Mouse (Mus musculus): ENCODE data around the gene Rnf5. TPM values are rescaled to one million over a fixed set of nuclear protein-coding genes. Genes with fewer than 3 reads are reported as not detected.

The Rnf5 gene
- polyA plus RNA-seq, 1 experiment from 2014 or later, result 165 TPM

Other genes starting within 250 kb of the Rnf5 start
- 0.08 TPM in 1 of 2 replicates, not detected in the other for gene Btnl2, start 248.9 kb downstream of the Rnf5 start, polyA plus RNA-seq (2016; fragmentation: Nextera tagmentation; extraction: Ambion mirVana)
- gene Btnl1, start 226.6 kb downstream of the Rnf5 start, polyA plus RNA-seq (2016; fragmentation: Nextera tagmentation; extraction: Ambion mirVana), result not detected in 2 replicates
- 0.88 and 1.4 TPM in 2 replicates for gene BC051142, start 204.9 kb downstream of the Rnf5 start, polyA plus RNA-seq (2016; fragmentation: Nextera tagmentation; extraction: Ambion mirVana)
- not detected in 2 replicates for gene Btnl4, start 126.4 kb downstream of the Rnf5 start, polyA plus RNA-seq (2016; fragmentation: Nextera tagmentation; extraction: Ambion mirVana)
- not detected in 2 replicates for gene Btnl6, start 86.3 kb downstream of the Rnf5 start, polyA plus RNA-seq (2016; fragmentation: Nextera tagmentation; extraction: Ambion mirVana)
- gene Notch4, start 39.4 kb downstream of the Rnf5 start, polyA plus RNA-seq (2016; fragmentation: Nextera tagmentation; extraction: Ambion mirVana), result 5.4 and 6.6 TPM in 2 replicates
- gene Gpsm3, start 13.9 kb downstream of the Rnf5 start, polyA plus RNA-seq (2016; fragmentation: Nextera tagmentation; extraction: Ambion mirVana), result 9.4 and 10.1 TPM in 2 replicates
- gene Pbx2, start 12.4 kb downstream of the Rnf5 start, polyA plus RNA-seq (2016; fragmentation: Nextera tagmentation; extraction: Ambion mirVana), result 18.2 and 19.5 TPM in 2 replicates
- gene Ager, start 5.8 kb downstream of the Rnf5 start, polyA plus RNA-seq (2016; fragmentation: Nextera tagmentation; extraction: Ambion mirVana), result 2.6 and 3.6 TPM in 2 replicates
- gene Agpat1, start 572 bp upstream of the Rnf5 start, polyA plus RNA-seq (2016; fragmentation: Nextera tagmentation; extraction: Ambion mirVana), result 51.3 and 56.1 TPM in 2 replicates
- gene Egfl8, start 12.3 kb upstream of the Rnf5 start, polyA plus RNA-seq (2016; fragmentation: Nextera tagmentation; extraction: Ambion mirVana), result 4.0 and 4.2 TPM in 2 replicates
- gene Ppt2, start 24.8 kb upstream of the Rnf5 start, polyA plus RNA-seq (2016; fragmentation: Nextera tagmentation; extraction: Ambion mirVana), result 18.6 and 19.5 TPM in 2 replicates
- 0.12 and 0.18 TPM in 2 replicates for gene Prrt1, start 25.8 kb upstream of the Rnf5 start, polyA plus RNA-seq (2016; fragmentation: Nextera tagmentation; extraction: Ambion mirVana)
- gene Fkbpl, start 41.1 kb upstream of the Rnf5 start, polyA plus RNA-seq (2016; fragmentation: Nextera tagmentation; extraction: Ambion mirVana), result 16.6 and 17.3 TPM in 2 replicates
- gene Atf6b, start 43.5 kb upstream of the Rnf5 start, polyA plus RNA-seq (2016; fragmentation: Nextera tagmentation; extraction: Ambion mirVana), result 103 and 104 TPM in 2 replicates
- 0.03 TPM in 1 of 2 replicates, not detected in the other for gene Tnxb, start 66.8 kb upstream of the Rnf5 start, polyA plus RNA-seq (2016; fragmentation: Nextera tagmentation; extraction: Ambion mirVana)
- not detected in 2 replicates for gene C4b, start 140.2 kb upstream of the Rnf5 start, polyA plus RNA-seq (2016; fragmentation: Nextera tagmentation; extraction: Ambion mirVana)
- not detected in 2 replicates for gene Cyp21a1, start 200.9 kb upstream of the Rnf5 start, polyA plus RNA-seq (2016; fragmentation: Nextera tagmentation; extraction: Ambion mirVana)
- 24.6 and 26.4 TPM in 2 replicates for gene Stk19, start 233.3 kb upstream of the Rnf5 start, polyA plus RNA-seq (2016; fragmentation: Nextera tagmentation; extraction: Ambion mirVana)
- gene Dxo, start 233.3 kb upstream of the Rnf5 start, polyA plus RNA-seq (2016; fragmentation: Nextera tagmentation; extraction: Ambion mirVana), result 78.1 and 88.8 TPM in 2 replicates
- 57.1 and 57.3 TPM in 2 replicates for gene Skiv2l, start 246.5 kb upstream of the Rnf5 start, polyA plus RNA-seq (2016; fragmentation: Nextera tagmentation; extraction: Ambion mirVana)
- gene Nelfe, start 246.7 kb upstream of the Rnf5 start, polyA plus RNA-seq (2016; fragmentation: Nextera tagmentation; extraction: Ambion mirVana), result 129 and 144 TPM in 2 replicates